Mouse (Mus musculus) lung, adult 2 months (tissue): ENCODE results near the gene Cdx2. TPM values are rescaled to one million over a fixed set of nuclear protein-coding genes. Genes with fewer than 3 reads are reported as not detected.
A peak's percentile ranks its signal among the peaks of the same experiment; 100 is the strongest.

Experiments used
- DNase-seq: peaks from one replicate; pipeline ENCODE4 v3.0.0; 2022
- H3K4me1 ChIP-seq: fragments of 200-500 bp; 2 replicates; pipeline ENCODE4 v1.6.1; 2011; ENCODE audit warnings: low read length; ENCODE audit not compliant: control insufficient read depth, insufficient read depth
- H3K4me3 ChIP-seq: fragments of 200-500 bp; replicated peaks from 2 replicates; pipeline ENCODE3; 2011; ENCODE audit warnings: low read depth, mild to moderate bottlenecking, control low read depth, low read length; ENCODE audit errors: extremely low read depth
- CTCF ChIP-seq: fragments of 200-500 bp; IDR thresholded peaks from 2 replicates; pipeline ENCODE4 v1.5.1; 2011; ENCODE audit warnings: mild to moderate bottlenecking, low read length, control low read depth; ENCODE audit not compliant: insufficient read depth
- POLR2A ChIP-seq: fragments of 200-500 bp; IDR thresholded peaks from 2 replicates; pipeline ENCODE4 v1.6.1; 2011; ENCODE audit warnings: low read depth, mild to moderate bottlenecking, control low read depth, low read length, borderline replicate concordance; ENCODE audit errors: extremely low read depth
- WGBS: fragments of 180-500 bp; shearing (Covaris S2); methylation state at CpG from one replicate; pipeline ENCODE4 v1.1.7; 2018; 5-methylcytosine and 5-hydroxymethylcytosine counted together
- polyA plus RNA-seq: library from polyadenylated mRNA; depleted of rRNA; stranded (reverse); fragments of >200 nt; gene quantifications from 2 replicates; pipeline ENCODE4 v1.2.3, GENCODE M21; 2012

Cdx2 gene
- polyA plus RNA-seq, 1 experiment: not detected

DNA sequence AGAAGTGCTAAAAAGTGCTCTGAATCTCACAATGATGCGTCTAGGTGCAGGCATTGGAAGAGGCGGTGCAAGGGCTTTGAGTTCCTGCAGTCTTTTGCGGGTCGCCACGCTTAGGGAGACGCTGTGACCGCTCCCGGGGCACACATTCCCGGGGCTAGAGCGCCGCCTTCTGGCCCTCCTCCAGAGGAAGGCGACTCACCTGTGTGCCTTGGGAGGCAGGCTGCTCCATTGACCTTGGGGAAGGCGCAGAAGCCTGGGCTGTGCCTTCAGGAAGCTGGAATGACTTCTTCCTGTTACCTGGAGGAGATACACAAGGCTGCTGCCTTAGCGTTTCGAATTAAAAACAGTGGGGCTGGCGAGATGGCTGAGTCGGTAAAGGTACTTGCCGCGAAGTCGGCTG, 12.9 kb downstream of the Cdx2 start:
- DNase-seq: no peak
- TF ChIP-seq POLR2A: no peak
- TF ChIP-seq CTCF: no peak
- Histone ChIP-seq H3K4me1 (no peaks in the 10 kb centered on the region), H3K4me3 (no peak overlapping the region)
- 10% methylated on average over 20 of the region's 20 CpGs for WGBS

DNA sequence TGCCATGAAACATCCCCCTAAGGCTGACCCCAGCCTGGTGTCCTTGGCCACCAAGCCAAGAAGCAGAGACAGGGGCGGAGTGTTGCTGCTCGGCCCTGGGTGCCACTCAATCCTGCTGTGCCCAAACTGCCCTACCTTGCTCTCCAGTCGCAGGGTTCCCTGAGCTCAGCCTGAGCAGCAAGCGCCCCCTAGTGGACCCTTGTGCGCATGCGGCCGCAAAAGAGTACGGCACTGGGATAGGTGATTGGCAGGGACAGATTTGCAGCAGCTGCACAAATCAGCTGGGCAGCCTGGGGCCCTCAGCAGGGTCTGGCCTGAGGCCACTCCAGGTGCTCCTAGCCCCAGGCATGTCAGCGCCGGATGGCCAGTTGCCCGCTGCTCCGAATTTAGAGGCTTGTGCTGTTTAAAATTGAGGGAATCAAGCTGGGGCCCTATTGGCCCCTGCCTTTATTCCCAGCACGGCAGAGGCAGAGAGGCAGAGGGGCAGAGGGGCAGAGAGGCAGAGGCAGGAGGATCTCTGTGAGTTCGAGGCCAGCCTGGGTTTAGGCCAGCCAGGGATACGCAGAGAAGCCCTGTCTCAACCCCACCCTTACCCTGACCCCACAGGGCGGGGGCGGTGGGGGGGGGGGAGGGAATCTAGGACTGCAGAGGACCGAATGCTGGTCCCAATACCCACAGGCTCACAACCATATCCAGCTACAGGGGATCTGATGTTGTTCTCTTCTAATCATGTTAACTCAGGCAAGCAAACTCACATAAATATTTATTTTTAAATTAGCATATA, 13.8 kb downstream of the Cdx2 start:
- peak; percentile 64 for TF ChIP-seq CTCF
- TF ChIP-seq POLR2A: no peak
- 14% methylated on average over 18 of the region's 18 CpGs for WGBS
- H3K4me1 ChIP-seq: no peaks in the 10 kb centered on the region
- H3K4me3 ChIP-seq: no peak overlapping the region
- peak; percentile 49 for DNase-seq

DNA sequence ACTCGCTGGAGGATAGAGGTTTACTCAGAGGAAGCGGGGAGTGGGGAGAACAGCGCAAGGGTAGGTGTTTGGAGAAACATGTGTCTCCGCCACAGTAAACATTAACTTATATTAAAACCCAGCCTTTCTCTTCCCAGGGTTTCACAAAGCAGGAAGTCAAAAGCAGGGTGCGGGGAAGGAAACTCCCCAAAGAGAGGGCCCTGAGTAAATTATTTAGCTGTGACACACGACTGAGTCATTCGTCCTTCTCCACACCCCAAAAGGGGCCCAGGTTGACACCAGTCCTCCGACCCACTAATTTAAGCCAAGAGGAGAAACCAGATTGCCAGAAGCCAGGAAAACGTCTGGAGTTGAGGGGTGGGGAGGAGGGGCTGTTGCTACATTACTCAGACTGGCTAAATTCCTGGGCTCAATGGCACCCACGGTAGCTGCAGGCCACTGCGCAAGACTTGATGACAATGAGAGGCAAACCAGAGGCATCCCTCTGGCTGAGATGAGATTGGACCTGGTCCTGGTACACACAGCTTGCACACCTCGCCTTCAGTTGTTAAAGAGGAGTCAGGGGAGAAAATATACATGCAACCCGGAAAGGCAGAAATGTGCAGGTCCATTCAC, 14.5 kb downstream of the Cdx2 start:
- TF ChIP-seq CTCF: no peak
- TF ChIP-seq POLR2A: no peak
- H3K4me3 ChIP-seq: no peak overlapping the region
- 28% methylated on average over 13 of the region's 13 CpGs for WGBS

DNA sequence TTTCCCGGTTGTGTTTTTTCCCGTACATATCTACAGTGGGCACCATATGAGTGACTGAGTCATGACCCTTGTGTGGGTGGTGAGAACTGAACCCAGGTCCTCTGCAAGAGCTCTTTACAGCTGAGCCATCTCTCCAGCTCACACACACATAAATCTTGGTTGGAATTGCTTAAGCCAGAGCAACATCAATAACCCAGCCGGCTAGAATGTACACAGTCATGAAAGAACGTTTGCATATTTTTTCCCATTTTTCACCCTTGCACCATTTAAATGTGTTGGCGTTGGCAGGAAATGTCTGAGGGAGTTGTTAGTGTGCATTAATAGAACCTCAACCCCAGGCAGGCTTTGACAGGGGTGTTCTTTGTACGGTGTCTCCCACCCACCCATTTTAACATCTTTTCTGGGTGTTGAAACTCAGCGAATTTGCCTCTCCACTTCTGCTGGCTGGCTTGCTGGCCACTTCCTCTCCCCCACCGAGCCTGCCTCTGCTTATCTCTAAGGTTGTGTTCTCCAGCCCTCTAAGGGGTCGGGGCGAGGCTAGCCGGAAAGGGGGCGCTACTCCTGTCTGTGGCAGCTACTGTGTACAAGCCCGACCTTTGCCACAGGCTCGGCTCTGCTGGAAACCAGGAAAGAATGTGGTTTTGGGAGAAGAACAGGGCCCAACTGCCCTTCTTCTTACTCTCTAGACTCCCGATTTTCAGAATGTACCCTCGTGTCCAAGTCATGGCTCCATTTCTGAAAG, 15.1 kb downstream of the Cdx2 start:
- 15% methylated on average over 16 of the region's 16 CpGs for WGBS
- TF ChIP-seq CTCF: no peak
- H3K4me1 ChIP-seq: no peaks in the 10 kb centered on the region
- DNase-seq: no peak
- H3K4me3 ChIP-seq: no peak overlapping the region

More for the DNA sequence above, 14.5 kb downstream of the Cdx2 start:
- no peaks in the 10 kb centered on the region for H3K4me1 ChIP-seq
- no peak for DNase-seq

DNA sequence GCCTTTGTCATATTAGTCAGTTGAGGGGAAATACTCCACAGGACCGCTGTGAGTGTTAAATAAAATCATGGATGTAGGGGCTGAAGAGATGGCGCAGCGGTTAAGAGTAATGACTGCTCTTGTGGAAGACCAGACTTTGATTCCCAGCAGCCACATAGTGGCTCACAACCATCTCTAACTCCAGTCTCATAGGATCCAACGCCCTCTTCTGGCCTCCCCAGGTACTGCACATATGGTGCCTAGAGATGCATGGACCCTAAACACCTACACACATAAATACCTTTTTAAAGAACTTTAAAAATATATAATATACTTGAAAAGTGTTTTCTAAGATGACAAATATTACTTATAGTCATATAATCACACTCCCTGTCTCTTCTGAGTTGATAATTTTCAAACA, 22.7 kb downstream of the Cdx2 start:
- WGBS: 70% methylated on average over 4 of the region's 4 CpGs
- no peak overlapping the region for H3K4me3 ChIP-seq
- no peak for DNase-seq
- no peaks in the 10 kb centered on the region for H3K4me1 ChIP-seq
- TF ChIP-seq CTCF (no peak), POLR2A (no peak)

DNA sequence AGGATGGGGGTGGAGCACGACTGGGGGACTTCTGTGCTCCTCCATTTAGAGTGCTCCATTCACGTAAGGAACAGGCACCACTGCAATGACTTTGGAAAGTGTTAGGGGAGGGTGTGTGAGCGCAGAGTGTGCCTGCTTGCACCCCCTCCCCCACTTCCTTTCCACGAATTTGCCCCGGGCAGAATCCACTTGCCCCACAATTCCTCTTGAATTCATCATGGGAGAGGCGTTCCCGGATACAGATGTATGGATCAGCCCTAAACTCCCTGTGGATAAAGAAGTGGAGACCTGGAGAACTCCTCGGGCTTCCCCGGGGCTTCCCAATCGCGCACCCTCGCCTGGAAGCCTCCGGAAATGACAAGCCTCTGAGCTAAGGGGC, 29.5 kb downstream of the Cdx2 start:
- TF ChIP-seq POLR2A (no peak), CTCF (no peak)
- no peak for DNase-seq
- 3% methylated on average over 13 of the region's 13 CpGs for WGBS
- Histone ChIP-seq H3K4me3 (no peak overlapping the region), H3K4me1 (no peaks in the 10 kb centered on the region)

DNA sequence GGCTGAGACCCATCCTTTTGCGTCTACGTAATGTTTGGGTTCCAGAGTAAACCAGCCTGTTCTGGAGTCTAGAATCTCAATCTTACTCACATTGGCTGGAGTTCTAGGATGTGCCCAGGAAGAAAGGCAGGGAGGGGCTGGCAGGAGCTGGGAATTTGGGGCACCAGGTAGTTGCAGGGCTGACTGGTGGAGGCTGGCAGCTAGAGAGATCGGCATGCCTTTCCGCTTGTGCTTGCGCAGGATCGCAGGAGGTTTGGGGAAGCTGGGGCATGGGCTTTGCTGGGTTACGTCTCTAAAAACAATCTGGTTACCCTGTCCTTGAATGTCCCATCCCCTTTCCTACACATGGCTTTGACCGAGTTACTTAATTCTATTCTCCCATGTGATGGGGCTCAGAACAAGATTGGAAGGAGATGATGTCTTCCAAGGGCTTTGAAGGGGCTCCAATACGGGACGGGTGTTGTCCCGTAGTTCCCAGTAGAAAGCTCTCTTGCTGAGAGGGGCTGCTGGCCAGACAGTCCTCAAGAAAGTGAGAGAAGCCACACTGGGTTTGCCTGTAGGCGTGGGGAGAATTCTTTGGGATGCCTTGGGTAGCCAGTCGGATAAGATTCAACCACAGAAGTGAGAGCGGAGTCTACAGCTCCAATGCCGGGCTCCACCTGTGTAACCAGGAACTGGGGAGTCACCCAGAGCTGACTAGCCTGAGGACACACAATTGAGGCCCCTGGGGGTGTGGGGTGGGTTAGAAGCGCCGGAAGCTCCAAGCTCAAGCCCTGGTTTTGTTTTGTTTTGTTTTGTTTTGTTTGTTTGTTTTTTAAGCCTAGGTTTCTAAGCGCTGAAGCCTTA, 30.1 kb downstream of the Cdx2 start:
- 3% methylated on average over 18 of the region's 18 CpGs for WGBS
- DNase-seq: no peak
- no peak for TF ChIP-seq CTCF
- no peak for TF ChIP-seq POLR2A
- H3K4me3 ChIP-seq: no peak overlapping the region
- no peaks in the 10 kb centered on the region for H3K4me1 ChIP-seq

DNA sequence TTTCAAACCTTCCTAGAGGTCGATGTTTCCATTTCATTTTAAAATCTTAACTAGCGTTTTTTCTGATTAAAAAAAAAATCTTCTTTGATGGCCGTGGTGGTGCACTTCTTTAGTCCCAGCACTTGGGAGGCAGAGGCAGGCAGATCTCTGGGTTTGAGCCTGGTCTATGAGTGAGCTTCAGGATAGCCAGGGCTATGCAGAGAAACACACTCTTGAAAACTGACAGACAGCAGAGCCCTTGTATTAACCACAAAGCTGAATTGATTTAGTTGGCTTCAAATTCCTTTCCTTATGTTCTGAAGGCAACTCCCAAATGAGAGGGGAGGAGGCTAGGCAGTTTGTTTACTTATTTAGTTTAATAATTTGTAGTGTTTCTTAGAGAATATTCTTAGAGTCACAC, 31.3 kb downstream of the Cdx2 start:
- 13% methylated on average over 3 of the region's 3 CpGs for WGBS
- TF ChIP-seq CTCF: no peak
- TF ChIP-seq POLR2A: no peak

DNA sequence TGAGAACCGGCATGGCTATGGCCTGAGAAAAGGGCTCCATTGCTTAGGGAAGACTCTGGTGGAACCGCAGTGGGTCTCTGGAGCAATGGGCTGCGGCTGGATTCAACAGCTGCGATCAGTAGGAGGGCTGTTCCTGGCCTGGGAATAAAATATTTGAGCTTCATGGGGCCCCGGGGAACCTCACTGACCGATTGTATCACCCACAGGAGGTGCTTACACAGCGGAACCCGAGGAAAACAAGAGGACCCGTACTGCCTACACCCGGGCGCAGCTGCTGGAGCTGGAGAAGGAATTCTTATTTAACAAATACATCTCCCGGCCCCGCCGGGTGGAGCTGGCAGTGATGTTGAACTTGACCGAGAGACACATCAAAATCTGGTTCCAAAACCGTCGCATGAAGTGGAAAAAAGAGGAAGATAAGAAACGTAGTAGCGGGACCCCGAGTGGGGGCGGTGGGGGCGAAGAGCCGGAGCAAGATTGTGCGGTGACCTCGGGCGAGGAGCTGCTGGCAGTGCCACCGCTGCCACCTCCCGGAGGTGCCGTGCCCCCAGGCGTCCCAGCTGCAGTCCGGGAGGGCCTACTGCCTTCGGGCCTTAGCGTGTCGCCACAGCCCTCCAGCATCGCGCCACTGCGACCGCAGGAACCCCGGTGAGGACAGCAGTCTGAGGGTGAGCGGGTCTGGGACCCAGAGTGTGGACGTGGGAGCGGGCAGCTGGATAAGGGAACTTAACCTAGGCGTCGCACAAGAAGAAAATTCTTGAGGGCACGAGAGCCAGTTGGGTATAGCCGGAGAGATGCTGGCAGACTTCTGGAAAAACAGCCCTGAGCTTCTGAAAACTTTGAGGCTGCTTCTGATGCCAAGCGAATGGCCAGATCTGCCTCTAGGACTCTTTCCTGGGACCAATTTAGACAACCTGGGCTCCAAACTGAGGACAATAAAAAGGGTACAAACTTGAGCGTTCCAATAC, 32.6 kb downstream of the Cdx2 start:
- DNase-seq: no peak
- WGBS: 2% methylated on average over 48 of the region's 48 CpGs
- no peak for TF ChIP-seq POLR2A
- TF ChIP-seq CTCF: no peak
- H3K4me1 ChIP-seq: no peaks in the 10 kb centered on the region
- no peak overlapping the region for H3K4me3 ChIP-seq

More for the DNA sequence above, 31.3 kb downstream of the Cdx2 start:
- DNase-seq: no peak
- Histone ChIP-seq H3K4me3 (no peak overlapping the region), H3K4me1 (no peaks in the 10 kb centered on the region)
